Mouse (Mus musculus): Measurements from ENCODE around the gene Tnfrsf11a.

The Tnfrsf11a gene

DNA sequence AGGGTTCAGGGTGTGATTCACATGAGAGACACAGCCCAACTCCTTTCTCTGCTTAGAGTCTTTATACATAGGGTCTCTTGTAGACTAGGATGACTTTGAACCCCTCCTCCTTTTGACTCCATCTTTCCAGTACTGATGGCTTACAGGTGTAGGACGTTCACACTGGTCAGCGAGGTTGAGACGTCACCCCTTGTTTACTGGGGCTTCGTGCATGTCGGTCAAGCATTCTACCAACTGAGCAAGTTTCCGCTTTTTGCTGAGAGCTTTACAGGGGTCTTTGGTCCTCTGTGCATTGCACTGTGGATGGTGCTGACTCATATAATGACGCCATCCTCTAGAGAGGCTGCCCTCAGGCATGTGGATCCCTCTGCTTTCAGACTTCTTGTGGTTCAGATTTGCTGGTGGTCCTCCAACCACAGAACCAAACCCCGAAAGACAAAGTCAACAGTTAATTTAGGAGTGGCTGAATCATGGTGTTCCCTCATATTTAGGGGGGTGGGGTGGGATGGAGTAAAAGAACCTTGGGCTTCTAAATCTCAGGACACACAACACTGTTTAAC, 47.3 kb downstream of the Tnfrsf11a start:
- DNase-seq (ENCODE audit: low read depth, low spot score), result no peak

DNA sequence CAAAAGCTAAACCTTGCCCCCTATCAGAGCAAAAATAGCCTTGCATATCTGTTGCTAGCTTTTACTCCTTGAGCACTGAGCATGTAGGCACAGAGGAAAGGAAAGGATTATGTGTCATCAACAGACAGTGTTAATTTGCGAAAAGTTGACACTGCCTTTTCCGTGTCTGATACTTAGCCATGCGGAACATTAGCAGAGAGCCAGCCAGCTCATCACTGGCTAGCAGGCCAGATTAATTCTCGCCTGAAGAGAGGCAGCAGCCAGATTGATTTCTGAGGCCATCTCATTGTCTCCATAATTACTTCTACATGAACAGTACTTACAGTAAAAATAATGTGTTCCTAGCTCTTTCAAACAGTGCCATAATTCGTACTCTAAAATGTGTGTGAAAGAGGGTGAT, 48.7 kb downstream of the Tnfrsf11a start:
- no peak for DNase-seq (ENCODE audit: low read depth, low spot score)

DNA sequence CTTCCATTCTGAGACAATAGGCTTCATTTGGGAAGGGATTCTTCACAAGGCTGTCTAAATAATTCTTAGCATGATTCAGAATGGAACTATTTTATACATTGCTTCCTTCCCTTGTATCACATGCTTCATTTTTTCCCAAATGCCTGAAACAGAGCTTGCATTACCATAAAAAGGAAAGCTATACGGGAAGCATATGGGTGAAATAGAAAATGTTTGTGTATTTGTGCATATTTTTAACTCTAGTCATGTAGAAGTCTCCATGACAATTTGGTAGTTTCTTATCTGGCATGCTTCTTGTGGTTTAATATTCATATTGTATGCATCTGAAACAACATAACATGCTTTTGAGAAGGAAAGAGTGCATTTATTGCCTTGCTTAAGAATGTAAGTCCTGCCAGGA, 52.3 kb downstream of the Tnfrsf11a start:
- DNase-seq (ENCODE audit: low read depth, low spot score), result no peak

DNA sequence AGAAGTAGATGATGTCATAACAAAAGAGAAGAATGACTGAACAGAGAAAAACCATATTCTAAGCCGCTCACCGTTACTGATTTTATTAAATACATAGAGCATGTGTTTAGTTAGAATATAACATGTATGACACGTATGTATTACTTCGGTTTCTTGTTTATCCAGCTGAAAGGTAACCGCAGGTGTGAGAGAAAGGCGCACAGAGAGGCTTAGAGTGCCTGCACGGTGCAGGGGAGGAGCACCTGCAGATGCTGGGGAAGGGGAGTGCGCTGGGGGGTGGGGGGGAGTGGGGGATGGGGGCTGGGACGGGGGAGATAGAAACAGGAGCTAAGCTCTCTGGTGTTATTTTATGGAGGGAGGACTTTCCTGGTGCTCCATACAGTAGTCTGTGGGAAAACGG, 62.4 kb downstream of the Tnfrsf11a start:
- DNase-seq (ENCODE audit: low read depth, low spot score), result no peak

DNA sequence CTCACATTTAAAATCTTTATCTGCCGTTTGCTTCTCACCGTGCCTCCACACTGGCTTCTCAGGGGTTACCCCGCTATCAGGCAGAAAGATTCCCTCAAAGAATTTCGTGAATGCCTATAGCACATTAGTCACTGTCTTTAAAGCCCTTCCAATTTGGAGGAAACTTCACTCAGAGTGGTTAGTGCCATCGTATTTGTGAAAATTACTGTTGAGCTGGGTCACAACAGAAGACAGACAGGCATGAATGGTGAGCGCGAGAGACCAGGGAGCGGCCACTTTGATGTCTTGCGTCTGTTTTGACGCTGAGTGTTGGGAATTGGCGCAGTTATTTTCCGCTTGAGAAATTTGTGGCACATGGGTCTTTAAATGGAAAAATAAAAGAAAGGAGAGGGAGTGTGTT, 62.9 kb downstream of the Tnfrsf11a start:
- DNase-seq (ENCODE audit: low read depth, low spot score), result no peak

DNA sequence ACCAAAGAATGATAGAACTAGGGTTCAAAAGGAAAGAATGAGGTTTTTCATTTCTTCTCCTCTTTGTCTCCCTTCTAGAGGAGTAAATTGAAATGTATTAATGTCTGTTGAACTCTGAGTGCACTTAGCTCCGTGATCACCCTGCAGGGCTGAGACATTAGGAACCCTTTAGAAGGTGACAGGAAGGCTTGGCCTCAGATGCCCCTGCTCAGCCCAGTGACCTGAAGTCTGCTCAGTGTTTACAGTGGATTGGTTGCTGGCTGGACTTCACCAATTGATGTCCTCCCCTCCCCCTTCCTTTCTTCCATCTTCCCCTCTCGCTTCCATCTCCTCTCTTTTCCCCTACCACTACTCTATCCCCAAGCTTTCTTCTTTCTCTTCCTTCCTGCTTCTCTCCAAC, 63.3 kb downstream of the Tnfrsf11a start:
- DNase-seq (ENCODE audit: low read depth, low spot score), result no peak

DNA sequence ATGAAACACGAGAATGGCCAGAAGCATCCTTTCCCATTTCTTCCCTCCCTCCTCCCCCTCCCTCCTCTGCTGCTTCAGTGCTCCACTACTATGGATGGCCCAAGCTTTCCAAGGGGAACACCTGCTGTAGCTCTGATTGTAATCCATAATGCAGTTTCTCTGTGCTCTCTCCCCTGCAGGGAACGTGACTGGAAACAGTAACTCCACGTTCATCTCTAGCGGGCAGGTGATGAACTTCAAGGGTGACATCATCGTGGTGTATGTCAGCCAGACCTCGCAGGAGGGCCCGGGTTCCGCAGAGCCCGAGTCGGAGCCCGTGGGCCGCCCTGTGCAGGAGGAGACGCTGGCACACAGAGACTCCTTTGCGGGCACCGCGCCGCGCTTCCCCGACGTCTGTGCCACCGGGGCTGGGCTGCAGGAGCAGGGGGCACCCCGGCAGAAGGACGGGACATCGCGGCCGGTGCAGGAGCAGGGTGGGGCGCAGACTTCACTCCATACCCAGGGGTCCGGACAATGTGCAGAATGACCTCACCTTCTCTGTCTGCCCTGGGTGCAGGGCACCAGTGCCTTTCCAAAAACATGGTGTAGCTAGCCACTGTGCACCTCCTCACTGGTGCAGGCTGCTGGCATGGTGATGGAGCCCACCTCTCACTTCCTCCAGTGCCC, 64.0 kb downstream of the Tnfrsf11a start:
- no peak for DNase-seq (ENCODE audit: low read depth, low spot score)

DNA sequence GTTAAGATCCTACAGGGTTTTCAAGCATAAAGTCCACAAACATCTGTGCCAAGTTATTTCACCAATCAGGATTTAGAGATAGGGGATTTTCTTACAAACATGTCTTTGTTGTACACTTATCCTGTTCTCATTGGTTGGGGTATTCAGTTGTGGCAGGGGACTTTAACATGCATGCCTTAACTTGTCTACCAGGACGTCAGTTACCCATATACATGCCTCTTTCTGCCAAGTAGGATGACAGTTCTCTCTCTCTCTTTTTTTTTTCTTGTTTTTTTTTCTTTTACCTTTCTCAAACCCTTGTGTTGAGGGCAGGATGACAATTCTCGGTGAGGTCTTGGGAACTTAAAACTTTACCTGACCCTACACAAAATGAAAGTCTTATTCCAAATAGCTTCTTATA, 65.9 kb downstream of the Tnfrsf11a start:
- DNase-seq (ENCODE audit: low read depth, low spot score), result no peak

DNA sequence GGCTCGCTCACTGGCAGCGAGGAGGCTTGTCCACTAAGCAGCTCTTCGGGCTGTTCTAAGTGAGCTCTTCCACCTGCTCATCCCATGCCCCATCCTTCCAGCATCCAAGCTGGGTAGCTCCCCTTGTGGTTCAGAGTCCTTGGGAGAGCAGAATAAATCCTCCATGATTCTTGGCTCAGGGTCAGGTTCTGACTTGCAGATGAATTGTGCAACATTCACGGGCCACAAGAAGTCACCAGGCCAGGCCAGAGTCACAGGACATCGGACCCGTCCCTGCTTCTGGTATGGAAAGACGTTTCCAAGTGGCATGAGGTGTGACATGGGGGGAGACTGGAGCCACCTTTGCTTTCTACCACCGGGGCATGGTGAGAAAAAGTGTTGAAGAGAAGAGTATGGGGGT, 68.3 kb downstream of the Tnfrsf11a start:
- DNase-seq (ENCODE audit: low read depth, low spot score), result no peak

DNA sequence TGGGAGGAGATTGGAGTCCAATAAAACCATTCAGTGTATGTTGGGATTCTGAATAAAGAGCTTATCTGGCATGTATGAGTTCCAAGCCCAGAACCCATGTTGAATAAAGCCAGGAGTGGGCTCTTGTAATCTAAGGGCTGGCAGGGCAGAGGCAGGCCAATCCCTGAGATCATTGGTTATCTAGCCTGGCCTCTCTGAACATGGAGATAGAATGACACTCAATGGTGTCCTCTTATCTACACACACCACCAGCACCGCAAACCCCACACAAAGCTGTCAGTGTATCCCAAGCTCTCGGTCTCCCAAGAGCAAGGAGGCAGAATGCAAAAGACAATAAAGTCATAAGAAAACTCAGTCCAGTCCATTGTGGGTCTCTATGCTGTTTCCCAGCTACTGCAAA, 70.8 kb downstream of the Tnfrsf11a start:
- DNase-seq (ENCODE audit: low read depth, low spot score), result no peak

DNA sequence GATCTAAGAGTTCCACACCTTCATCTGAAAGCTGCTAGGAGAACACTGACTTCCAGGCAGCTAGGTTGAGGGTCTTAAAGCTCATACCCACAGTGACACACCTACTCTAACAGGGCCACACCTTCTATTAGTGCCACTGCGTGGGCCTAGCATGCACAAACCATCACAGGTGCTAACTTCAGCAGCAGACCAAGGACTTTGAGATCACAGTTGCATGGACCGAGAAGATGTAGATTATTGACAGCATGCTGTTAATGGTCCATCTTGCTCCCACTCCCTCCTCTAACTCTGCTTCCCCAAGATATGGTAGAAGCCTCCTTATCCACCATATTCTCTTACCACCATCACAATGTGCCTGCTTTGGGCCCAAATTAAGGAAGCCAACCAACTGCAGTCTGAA, 79.2 kb downstream of the Tnfrsf11a start:
- no peak for DNase-seq (ENCODE audit: low read depth, low spot score)

DNA sequence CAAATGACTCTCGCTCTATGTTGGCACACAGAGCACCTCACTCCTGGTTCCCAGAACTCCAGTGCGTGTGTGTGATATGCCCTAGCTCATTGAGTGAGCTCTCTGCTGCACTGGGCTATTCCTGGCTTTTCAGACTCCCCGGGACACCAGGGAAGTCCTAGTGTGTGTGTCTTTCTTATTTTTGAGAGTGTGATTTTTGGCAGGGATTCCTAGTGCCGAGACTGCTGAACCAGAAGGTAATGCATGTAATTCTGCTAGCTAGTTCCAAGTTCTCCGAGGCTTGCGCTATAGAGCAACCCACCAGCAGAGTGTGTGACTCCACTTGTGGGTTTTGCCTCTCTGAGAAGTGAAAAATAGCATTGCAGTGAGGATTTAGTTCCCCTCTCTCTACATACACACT, 96.1 kb downstream of the Tnfrsf11a start:
- DNase-seq (ENCODE audit: low read depth, low spot score), result no peak

DNA sequence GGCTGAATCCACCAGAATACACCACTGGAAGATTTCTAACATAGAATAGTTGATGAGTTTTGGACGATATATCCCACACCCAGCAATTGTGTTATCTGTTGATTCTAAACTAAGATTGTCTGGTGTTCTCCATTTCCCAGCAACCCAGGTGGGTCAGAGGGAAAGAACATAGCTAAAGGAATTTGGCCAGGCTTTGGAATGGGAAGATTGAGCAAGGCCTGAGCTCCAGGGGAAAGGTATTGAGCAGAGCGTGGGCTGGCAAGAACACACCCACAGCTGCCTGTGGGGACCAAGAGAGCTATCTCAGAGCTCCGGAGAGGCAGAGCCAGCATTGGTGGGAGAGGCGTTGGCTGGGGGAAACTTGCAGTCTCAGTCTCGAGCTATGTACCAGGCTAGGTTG, 97.3 kb downstream of the Tnfrsf11a start:
- no peak for DNase-seq (ENCODE audit: low read depth, low spot score)

DNA sequence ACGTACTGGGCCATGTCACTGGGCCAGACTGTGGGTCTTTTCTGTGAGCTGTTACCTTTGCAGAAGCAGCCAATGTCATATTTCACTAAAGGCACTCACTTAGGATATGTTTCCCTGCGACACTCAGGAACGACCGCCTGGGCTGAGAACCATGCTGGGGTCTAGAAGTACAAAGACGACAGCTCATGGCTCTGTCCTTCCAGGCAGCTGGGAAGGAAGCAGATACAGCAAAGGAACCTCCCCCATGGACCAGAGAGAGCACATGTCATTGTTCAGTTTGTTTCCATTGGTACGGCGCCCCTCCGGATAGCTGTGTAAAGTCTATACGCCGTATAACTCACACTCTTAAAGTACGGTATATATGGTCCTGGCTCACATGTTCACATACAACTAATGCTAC, 97.9 kb downstream of the Tnfrsf11a start:
- no peak for DNase-seq (ENCODE audit: low read depth, low spot score)

DNA sequence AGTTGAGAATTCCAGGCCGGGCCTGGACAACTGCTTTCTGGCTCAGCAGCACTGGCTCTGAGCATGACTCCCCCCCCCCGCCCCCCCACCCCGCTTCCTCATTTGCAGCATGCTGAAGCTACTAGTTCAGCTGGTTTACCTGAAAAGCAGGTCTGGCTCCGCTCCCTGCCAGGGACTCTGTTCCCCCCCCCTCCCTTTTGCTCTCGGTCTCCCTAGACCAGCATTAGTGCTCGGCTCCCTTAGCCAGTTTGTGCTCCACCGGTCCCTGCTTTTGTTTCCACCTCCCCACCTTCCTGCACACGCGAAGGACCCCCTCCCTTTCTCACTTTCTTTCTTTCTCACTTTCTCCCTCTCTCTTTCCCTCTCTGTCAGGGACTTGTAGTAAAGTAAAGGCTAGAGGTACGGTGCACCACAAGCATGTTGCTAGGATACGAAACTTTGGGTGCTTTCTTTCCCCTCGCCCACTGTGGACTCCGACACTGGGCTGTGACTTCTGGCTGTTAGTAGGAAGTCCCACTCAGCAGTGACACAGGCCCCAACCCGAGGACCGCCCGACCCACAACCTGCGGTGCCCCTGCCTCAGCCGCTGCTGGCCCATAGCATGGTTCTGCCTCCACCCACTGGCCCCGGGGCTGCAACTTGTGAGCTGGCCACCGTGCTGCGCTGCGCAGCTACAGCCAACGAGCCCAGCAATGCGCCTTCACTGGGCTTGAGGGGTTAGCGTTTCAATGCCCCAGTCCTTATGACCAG, 100.2 kb downstream of the Tnfrsf11a start:
- DNase-seq (ENCODE audit: low read depth, low spot score), result no peak

DNA sequence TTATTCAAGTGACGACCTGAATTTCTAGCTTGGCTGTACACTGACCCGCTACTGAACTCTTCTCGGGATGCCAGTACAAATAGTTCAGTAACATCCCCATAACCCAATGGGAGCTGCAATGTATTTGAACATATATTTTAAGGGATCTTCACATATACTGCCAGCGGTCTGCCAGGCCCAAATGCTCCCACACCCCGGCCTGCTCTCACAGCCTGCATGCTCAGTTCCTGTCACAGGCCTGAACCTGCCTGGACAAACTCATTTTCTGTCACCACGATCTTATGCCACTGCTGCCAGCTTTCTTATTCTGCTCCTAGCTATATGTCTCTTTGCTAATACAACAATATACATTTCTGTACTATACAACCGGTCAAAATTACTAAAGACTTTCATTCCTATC, 100.9 kb downstream of the Tnfrsf11a start:
- no peak for DNase-seq (ENCODE audit: low read depth, low spot score)

DNA sequence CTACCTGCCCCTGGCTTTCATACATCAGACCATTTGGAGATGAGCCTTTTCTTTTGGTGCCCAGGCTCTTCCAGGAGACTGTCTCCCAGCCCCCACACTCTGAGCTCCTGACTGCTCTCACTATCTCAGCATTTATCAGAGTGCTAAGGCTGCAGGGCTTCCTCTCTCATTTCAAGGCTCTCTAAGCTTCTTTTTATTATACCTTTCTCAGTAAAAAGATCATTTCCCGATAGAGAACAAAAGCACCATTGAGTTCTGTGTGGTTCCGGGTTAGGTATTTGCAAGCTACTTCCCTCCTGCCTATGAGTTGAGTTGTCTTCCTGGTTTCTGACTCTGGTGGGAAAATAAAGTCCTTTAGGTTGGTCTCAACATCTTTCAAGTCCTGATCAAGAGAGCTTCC, 103.0 kb downstream of the Tnfrsf11a start:
- DNase-seq (ENCODE audit: low read depth, low spot score), result no peak

DNA sequence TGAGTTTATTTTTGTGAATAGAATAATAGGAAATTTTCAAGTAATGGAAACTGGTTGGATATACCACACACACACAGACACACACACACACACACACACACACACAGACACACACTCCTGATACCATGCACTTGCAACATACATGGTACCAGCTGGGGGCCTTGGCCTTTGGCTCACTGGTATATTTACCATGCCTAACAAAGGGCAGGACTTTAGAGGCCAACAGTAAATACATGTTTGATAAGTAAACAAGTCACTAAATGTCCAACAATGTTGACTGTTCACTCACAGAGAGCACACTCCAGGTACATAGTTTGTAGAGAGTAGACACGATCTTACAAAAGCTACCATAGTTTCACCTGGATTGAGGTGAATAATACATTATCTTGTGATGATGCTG, 104.6 kb downstream of the Tnfrsf11a start:
- DNase-seq (ENCODE audit: low read depth, low spot score), result no peak

DNA sequence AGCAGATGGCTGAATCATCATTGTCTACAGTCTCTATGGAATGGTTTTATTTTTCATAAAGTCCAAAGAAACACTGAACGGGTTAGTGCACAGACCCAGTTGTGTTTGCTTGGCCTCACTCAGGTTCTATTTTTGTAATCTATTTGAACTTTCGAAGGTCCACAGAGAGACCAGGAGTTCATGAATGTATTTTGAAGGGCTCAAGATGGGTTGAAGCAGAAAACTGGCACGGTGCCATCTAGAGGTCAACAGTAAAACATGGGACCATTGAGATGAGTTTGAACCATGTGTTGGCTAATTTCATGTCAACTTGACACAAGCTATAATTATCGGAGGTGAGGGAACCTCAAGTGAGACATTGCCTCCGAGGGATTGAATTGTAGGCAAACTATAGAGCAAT, 105.1 kb downstream of the Tnfrsf11a start:
- no peak for DNase-seq (ENCODE audit: low read depth, low spot score)

DNA sequence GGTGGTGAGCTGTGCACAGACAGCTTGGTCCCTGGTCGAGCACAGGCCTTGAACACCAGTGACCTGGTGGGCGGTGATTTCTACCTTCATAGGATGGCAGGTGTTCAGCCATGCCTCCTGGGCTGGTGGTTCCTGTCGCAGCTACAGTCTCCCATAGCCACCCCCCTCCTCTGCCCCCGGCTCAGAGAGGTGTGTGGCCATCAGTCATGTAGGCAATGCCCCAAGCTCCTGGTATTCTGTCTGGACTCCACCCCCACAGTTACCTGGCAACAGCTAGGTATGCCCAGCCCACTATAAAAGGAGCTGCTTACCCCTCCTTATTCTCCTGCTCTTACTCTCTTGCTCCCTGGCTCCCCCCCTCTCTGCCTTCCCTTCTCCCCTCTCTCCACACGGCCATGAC, 105.8 kb downstream of the Tnfrsf11a start:
- DNase-seq (ENCODE audit: low read depth, low spot score), result no peak

DNA sequence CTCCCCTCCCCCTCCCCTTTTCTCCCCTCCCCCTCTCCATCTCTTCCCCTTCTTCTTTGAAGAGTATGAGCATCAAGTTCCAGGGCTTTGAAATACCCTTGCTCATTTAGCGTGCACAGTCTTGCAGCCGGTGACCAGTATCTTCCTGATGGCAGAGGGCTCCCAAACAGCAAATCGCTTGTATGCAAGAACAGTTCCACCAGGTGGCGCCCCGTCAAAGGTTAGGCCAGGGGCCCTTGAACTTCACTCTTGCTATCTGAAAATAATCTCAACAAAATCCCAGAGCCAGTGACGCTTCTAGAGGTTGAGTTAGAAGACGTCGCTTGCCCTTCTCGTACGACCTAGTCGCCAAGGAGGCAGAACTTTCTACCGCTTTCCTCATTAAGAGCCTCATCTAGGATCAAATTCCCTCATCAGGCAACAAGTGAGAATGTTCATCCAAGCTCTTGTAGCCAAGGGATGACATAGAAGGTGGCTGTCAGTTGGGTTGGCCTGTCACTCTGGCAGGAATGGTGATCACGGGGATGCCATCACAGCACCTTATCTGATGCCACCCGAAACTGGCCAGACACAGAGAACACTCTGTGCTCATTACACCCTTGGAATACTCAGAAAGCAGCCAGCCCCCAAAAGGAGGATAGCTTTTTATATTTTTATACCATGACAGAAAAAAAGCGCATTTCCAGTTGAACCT, 110.7 kb downstream of the Tnfrsf11a start:
- DNase-seq (ENCODE audit: low read depth, low spot score), result peak; percentile 86

DNA sequence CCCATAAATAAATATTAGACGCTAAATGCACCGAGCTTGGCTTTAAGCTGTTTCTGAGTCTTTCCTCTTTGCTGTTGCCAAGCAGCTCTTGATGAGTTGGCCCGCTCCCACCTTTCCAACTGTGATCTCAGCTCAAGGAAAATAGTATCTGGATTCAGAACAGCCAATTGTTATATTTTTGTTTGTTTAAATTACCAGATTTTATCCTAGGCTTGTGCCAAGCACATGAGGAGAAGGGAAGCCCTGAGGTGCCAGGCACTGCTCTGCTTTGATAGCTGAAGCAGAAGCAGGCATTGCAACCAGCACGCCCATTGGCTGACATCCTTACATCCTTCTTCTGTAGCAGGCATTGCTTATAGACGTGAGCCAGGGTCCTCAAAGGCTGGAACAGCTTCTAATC, 114.5 kb downstream of the Tnfrsf11a start:
- no peak for DNase-seq (ENCODE audit: low read depth, low spot score)

Measured in skeletal muscle tissue, adult 2 months (tissue).